Mouse (Mus musculus): ENCODE measurements around the gene Gimap3. TPM values are rescaled to one million over a fixed set of nuclear protein-coding genes. Genes with fewer than 3 reads are reported as not detected.

Gene Gimap3
- polyA plus RNA-seq, 1 experiment from 2014 or later: not detected

- Histone ChIP-seq H3K4me3 (ENCODE audit: low read length) (0 out of 2 replicates have a peak overlapping the region, but pooled peaks have one; percentile 2), H3K27ac (ENCODE audit: low read depth, low read length) (no peak overlapping the region)
- WGBS: 92% methylated on average over 3 of the region's 3 CpGs
Observed at GRCm38 (mm10) chr6:48739780-48740055, 30.9 kb downstream of the Gimap3 start.

DNA sequence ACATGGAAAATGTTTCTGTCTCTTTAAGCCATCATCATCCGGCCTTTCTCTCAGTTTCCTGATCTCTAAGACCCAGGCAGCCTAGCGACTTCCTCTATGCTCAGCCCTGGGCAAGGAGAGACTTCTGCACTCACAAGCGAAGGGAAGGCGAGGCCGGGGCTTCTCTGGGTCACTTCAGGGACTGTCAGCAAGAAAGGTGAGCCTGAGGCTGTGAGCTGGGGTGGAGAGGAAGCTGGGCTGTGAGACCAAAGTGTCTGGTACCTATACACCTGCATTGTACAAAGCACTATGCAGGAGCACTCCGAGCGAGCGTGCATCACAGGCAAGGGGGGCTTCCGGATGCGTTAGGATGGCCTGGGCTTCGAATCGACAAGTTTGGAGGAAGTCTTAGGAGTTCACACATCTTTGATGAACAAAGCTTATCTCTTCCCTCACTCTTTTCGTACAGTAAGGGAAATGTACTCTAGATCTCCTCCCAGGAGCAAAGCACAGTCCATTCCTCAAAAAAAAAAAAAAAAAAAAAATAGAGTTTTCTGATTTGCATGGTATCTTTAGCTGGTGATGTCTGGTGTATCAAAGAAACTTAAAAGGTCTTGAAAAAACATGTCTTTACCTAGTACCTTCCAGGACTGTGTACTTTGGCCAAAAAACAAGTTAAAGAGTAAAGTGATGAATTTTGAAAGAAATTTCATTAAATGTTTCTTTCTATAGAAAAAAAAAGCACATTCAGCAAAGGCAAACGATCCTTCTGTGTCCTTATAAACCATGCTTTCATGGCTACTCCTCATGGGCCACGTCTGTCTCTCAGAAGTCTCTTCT is 31.5 kb downstream of the Gimap3 start, which contains the start of gene Gimap1:
TSS of gene Gimap1 (plus strand) at position 94 of the 819 bp plus-strand sequence.
- no peaks in the 10 kb centered on the region for H3K36me3 ChIP-seq (ENCODE audit: control insufficient read depth, insufficient read depth, low read length)
- ATAC-seq (ENCODE audit: low FRiP score, low TSS enrichment): no peak
- peaks cover 5% of the 10 kb centered on the region; the same call in 1 of the 2 replicates for H3K4me1 ChIP-seq (ENCODE audit: control insufficient read depth, insufficient read depth, low read length)
- H3K9me3 ChIP-seq (ENCODE audit: control insufficient read depth, low read length): no peaks in the 10 kb centered on the region
- H3K27me3 ChIP-seq (ENCODE audit: control insufficient read depth, insufficient read depth, low read length): peaks cover 14% of the 10 kb centered on the region
- peak within 1 kb of the TSS; percentile 34; the same call in 1 of the 2 replicates for H3K9ac ChIP-seq (ENCODE audit: low read depth, low read length)
- H3K4me2 ChIP-seq (replicated peaks; ENCODE audit: low read depth, low read length): peak within 1 kb of the TSS; percentile 19; the same call in 1 of the 2 replicates
- H3K4me3 ChIP-seq (ENCODE audit: low read length): peak within 1 kb of the TSS; percentile 17; the same call in 1 of the 2 replicates
- H3K27ac ChIP-seq (ENCODE audit: low read depth, low read length): peak within 1 kb of the TSS; percentile 59; the same call in 1 of the 2 replicates
- WGBS: 70% methylated on average over 15 of the region's 15 CpGs

More at GRCm38 (mm10) chr6:48739780-48740055, 30.9 kb downstream of the Gimap3 start:
- H3K4me2 ChIP-seq (replicated peaks; ENCODE audit: low read depth, low read length): peak overlapping the region; percentile 19; the same call in 1 of the 2 replicates
- no peaks in the 10 kb centered on the region for H3K9me3 ChIP-seq (ENCODE audit: control insufficient read depth, low read length)
- no peak for ATAC-seq (ENCODE audit: low FRiP score, low TSS enrichment)
- no peaks in the 10 kb centered on the region for H3K36me3 ChIP-seq (ENCODE audit: control insufficient read depth, insufficient read depth, low read length)
- no peak overlapping the region for H3K9ac ChIP-seq (ENCODE audit: low read depth, low read length)
- H3K4me1 ChIP-seq (ENCODE audit: control insufficient read depth, insufficient read depth, low read length): peaks cover 5% of the 10 kb centered on the region; the same call in 1 of the 2 replicates
- peaks cover 14% of the 10 kb centered on the region for H3K27me3 ChIP-seq (ENCODE audit: control insufficient read depth, insufficient read depth, low read length)

GRCm38 (mm10) chr6:48737688-48738087 is 33.0 kb downstream of the Gimap3 start:
- Histone ChIP-seq H3K9me3 (ENCODE audit: control insufficient read depth, low read length) (no peaks in the 10 kb centered on the region), H3K27me3 (ENCODE audit: control insufficient read depth, insufficient read depth, low read length) (peaks cover 7% of the 10 kb centered on the region), H3K9ac (ENCODE audit: low read depth, low read length) (no peak overlapping the region), H3K4me2 (replicated peaks; ENCODE audit: low read depth, low read length) (no peak overlapping the region), H3K36me3 (ENCODE audit: control insufficient read depth, insufficient read depth, low read length) (no peaks in the 10 kb centered on the region), H3K4me3 (ENCODE audit: low read length) (no peak overlapping the region), H3K27ac (ENCODE audit: low read depth, low read length) (no peak overlapping the region), H3K4me1 (ENCODE audit: control insufficient read depth, insufficient read depth, low read length) (peaks cover 5% of the 10 kb centered on the region; the same call in 1 of the 2 replicates)
- WGBS: 92% methylated on average over 5 of the region's 5 CpGs
- no peak for ATAC-seq (ENCODE audit: low FRiP score, low TSS enrichment)

GRCm38 (mm10) chr6:48737053-48737452 is 33.6 kb downstream of the Gimap3 start:
- Histone ChIP-seq H3K27me3 (ENCODE audit: control insufficient read depth, insufficient read depth, low read length) (peaks cover 1% of the 10 kb centered on the region; the same call in 1 of the 2 replicates), H3K27ac (ENCODE audit: low read depth, low read length) (no peak overlapping the region), H3K9me3 (ENCODE audit: control insufficient read depth, low read length) (no peaks in the 10 kb centered on the region), H3K36me3 (ENCODE audit: control insufficient read depth, insufficient read depth, low read length) (no peaks in the 10 kb centered on the region), H3K4me2 (replicated peaks; ENCODE audit: low read depth, low read length) (no peak overlapping the region), H3K4me1 (ENCODE audit: control insufficient read depth, insufficient read depth, low read length) (no peaks in the 10 kb centered on the region; the same call in 1 of the 2 replicates), H3K4me3 (ENCODE audit: low read length) (no peak overlapping the region), H3K9ac (ENCODE audit: low read depth, low read length) (no peak overlapping the region)
- ATAC-seq (ENCODE audit: low FRiP score, low TSS enrichment): no peak
- WGBS: 80% methylated on average over 2 of the region's 2 CpGs

GRCm38 (mm10) chr6:48733660-48734059 is 37.0 kb downstream of the Gimap3 start:
- WGBS: 84% methylated on average over 1 of the region's 1 CpGs

GRCm38 (mm10) chr6:48732864-48733304 is 37.8 kb downstream of the Gimap3 start:
- Histone ChIP-seq H3K4me1 (ENCODE audit: control insufficient read depth, insufficient read depth, low read length) (no peaks in the 10 kb centered on the region), H3K9me3 (ENCODE audit: control insufficient read depth, low read length) (no peaks in the 10 kb centered on the region), H3K27ac (ENCODE audit: low read depth, low read length) (no peak overlapping the region), H3K9ac (ENCODE audit: low read depth, low read length) (no peak overlapping the region), H3K4me2 (replicated peaks; ENCODE audit: low read depth, low read length) (no peak overlapping the region), H3K27me3 (ENCODE audit: control insufficient read depth, insufficient read depth, low read length) (no peaks in the 10 kb centered on the region), H3K4me3 (ENCODE audit: low read length) (no peak overlapping the region), H3K36me3 (ENCODE audit: control insufficient read depth, insufficient read depth, low read length) (no peaks in the 10 kb centered on the region)
- no peak for ATAC-seq (ENCODE audit: low FRiP score, low TSS enrichment)
- WGBS: 49% methylated on average over 8 of the region's 8 CpGs

More at GRCm38 (mm10) chr6:48733660-48734059, 37.0 kb downstream of the Gimap3 start:
- no peak for ATAC-seq (ENCODE audit: low FRiP score, low TSS enrichment)
- H3K27me3 ChIP-seq (ENCODE audit: control insufficient read depth, insufficient read depth, low read length): no peaks in the 10 kb centered on the region
- H3K36me3 ChIP-seq (ENCODE audit: control insufficient read depth, insufficient read depth, low read length): no peaks in the 10 kb centered on the region
- no peak overlapping the region for H3K4me3 ChIP-seq (ENCODE audit: low read length)
- no peak overlapping the region for H3K27ac ChIP-seq (ENCODE audit: low read depth, low read length)
- H3K4me2 ChIP-seq (replicated peaks; ENCODE audit: low read depth, low read length): no peak overlapping the region
- no peak overlapping the region for H3K9ac ChIP-seq (ENCODE audit: low read depth, low read length)
- no peaks in the 10 kb centered on the region for H3K9me3 ChIP-seq (ENCODE audit: control insufficient read depth, low read length)
- H3K4me1 ChIP-seq (ENCODE audit: control insufficient read depth, insufficient read depth, low read length): no peaks in the 10 kb centered on the region

GRCm38 (mm10) chr6:48727761-48728160 is 42.9 kb downstream of the Gimap3 start:
- Histone ChIP-seq H3K9me3 (ENCODE audit: control insufficient read depth, low read length) (no peaks in the 10 kb centered on the region), H3K27ac (ENCODE audit: low read depth, low read length) (no peak overlapping the region), H3K4me2 (replicated peaks; ENCODE audit: low read depth, low read length) (no peak overlapping the region), H3K27me3 (ENCODE audit: control insufficient read depth, insufficient read depth, low read length) (no peaks in the 10 kb centered on the region), H3K4me3 (ENCODE audit: low read length) (no peak overlapping the region), H3K4me1 (ENCODE audit: control insufficient read depth, insufficient read depth, low read length) (no peaks in the 10 kb centered on the region), H3K36me3 (ENCODE audit: control insufficient read depth, insufficient read depth, low read length) (no peaks in the 10 kb centered on the region), H3K9ac (ENCODE audit: low read depth, low read length) (no peak overlapping the region)
- no peak for ATAC-seq (ENCODE audit: low FRiP score, low TSS enrichment)
- 88% methylated on average over 5 of the region's 5 CpGs for WGBS

DNA sequence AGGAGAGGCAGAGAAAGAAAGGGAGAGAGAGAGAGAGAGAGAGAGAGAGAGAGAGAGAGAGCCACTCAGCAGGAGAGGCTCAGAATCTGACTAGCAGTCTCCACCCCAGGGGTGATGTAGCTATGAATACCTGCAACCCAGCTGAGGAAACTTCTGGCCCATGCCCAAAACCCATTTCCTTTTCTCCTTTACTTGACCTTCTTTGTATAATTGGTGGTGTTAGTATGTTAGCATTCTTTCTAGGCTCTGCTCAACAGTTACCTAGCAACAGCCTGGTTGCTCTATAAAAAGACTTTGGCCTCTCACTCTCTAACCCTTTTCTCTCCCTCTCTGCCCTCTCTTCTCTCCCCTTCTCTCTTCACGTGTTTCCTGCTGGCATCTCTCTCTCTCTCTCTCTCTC is 45.2 kb downstream of the Gimap3 start:
- no peak overlapping the region for H3K9ac ChIP-seq (ENCODE audit: low read depth, low read length)
- H3K9me3 ChIP-seq (ENCODE audit: control insufficient read depth, low read length): no peaks in the 10 kb centered on the region
- H3K4me3 ChIP-seq (ENCODE audit: low read length): no peak overlapping the region
- peak; percentile 73 for ATAC-seq (ENCODE audit: low FRiP score, low TSS enrichment)
- 0 out of 2 replicates have a peak overlapping the region, but pooled peaks have one; percentile 20 for H3K27ac ChIP-seq (ENCODE audit: low read depth, low read length)
- no peak overlapping the region for H3K4me2 ChIP-seq (replicated peaks; ENCODE audit: low read depth, low read length)
- H3K4me1 ChIP-seq (ENCODE audit: control insufficient read depth, insufficient read depth, low read length): no peaks in the 10 kb centered on the region
- WGBS: 0% methylated on average over 1 of the region's 1 CpGs
- no peaks in the 10 kb centered on the region for H3K36me3 ChIP-seq (ENCODE audit: control insufficient read depth, insufficient read depth, low read length)
- H3K27me3 ChIP-seq (ENCODE audit: control insufficient read depth, insufficient read depth, low read length): no peaks in the 10 kb centered on the region

DNA sequence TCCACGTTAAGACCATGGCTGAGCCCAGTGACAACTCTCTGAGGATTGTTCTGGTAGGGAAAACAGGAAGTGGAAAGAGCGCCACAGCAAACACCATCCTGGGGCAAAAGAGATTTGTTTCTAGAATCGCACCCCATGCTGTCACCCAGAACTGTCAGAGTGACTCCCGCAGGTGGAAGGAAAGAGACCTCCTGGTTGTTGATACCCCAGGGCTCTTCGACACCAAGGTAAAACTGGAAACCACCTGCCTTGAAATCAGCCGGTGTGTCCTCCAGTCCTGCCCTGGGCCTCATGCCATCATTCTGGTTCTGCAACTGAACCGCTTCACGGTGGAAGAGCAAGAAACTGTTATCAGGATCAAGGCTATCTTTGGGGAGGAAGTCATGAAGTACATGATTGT is 47.2 kb downstream of the Gimap3 start:
- Histone ChIP-seq H3K4me2 (replicated peaks; ENCODE audit: low read depth, low read length) (no peak overlapping the region), H3K4me1 (ENCODE audit: control insufficient read depth, insufficient read depth, low read length) (no peaks in the 10 kb centered on the region), H3K36me3 (ENCODE audit: control insufficient read depth, insufficient read depth, low read length) (no peaks in the 10 kb centered on the region), H3K27ac (ENCODE audit: low read depth, low read length) (no peak overlapping the region), H3K27me3 (ENCODE audit: control insufficient read depth, insufficient read depth, low read length) (no peaks in the 10 kb centered on the region), H3K4me3 (ENCODE audit: low read length) (no peak overlapping the region), H3K9ac (ENCODE audit: low read depth, low read length) (no peak overlapping the region), H3K9me3 (ENCODE audit: control insufficient read depth, low read length) (no peaks in the 10 kb centered on the region)
- no peak for ATAC-seq (ENCODE audit: low FRiP score, low TSS enrichment)
- WGBS: 76% methylated on average over 8 of the region's 8 CpGs

All from kidney, embryonic 14.5 days (tissue).